Mouse (Mus musculus) forebrain, embryonic 10.5 days (tissue): ENCODE measurements at regions not wholly inside any gene's neighbourhood (a gene's known extent, or its start where the extent isn't known, plus 50 kb on each side); places are given as distances from the start of the nearest gene placed in this dataset.
"Not testable (repeated sequence)": the region's sequence is repeated elsewhere in the genome, so short reads cannot be mapped to it uniquely, and the experiment has no call there.

Source experiments
- DNase-seq: peaks from one replicate; pipeline ENCODE4 v3.0.0-alpha.2; 2017; ENCODE audit warnings: low spot score; ENCODE audit errors: extremely low spot score
- H3K27ac ChIP-seq: fragments of 300-500 bp; sonication (generic); 2 replicates; pipeline ENCODE4 v1.5.1; 2016; ENCODE audit warnings: mild to moderate bottlenecking
- H3K27me3 ChIP-seq: fragments of 300-500 bp; sonication (generic); 2 replicates; pipeline ENCODE4 v1.6.1; 2016; ENCODE audit warnings: mild to moderate bottlenecking; ENCODE audit not compliant: poor library complexity, severe bottlenecking
- H3K36me3 ChIP-seq: fragments of 300-500 bp; sonication (generic); replicated peaks from 2 replicates; pipeline ENCODE4 v1.6.1; 2016; ENCODE audit warnings: mild to moderate bottlenecking, moderate library complexity
- H3K4me1 ChIP-seq: fragments of 300-500 bp; sonication (generic); 2 replicates; pipeline ENCODE4 v1.6.1; 2016
- H3K4me3 ChIP-seq: fragments of 300-500 bp; sonication (generic); 2 replicates; pipeline ENCODE4 v1.5.1; 2016; ENCODE audit warnings: mild to moderate bottlenecking, moderate library complexity
- H3K9me3 ChIP-seq: fragments of 300-500 bp; sonication (generic); 2 replicates; pipeline ENCODE4 v1.6.1; 2016; ENCODE audit warnings: mild to moderate bottlenecking, moderate library complexity
- WGBS: fragments of 180-500 bp; shearing (Covaris S2); methylation state at CpG from one replicate; pipeline ENCODE4 v1.1.7; 2016; 5-methylcytosine and 5-hydroxymethylcytosine counted together

DNA sequence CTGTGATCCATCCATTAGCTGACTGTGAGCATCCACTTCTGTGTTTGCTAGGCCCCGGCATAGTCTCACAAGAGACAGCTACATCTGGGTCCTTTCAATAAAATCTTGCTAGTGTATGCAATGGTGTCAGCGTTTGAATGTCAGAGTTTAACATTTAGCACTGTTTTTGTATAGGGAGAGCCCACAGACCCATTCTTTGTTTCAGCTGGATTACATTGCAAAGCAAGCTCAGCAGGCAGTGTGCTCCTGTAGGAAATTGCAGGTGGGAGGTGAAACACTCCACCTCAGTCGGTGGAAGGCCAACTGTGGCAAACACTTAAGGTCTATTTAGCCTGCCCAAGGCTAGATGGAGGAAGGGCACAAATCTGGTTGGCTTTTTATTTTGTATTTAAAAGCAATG, 337.2 kb upstream of the Nova1 start:
- H3K4me1 ChIP-seq, H3K4me3 ChIP-seq, H3K36me3 ChIP-seq, DNase-seq, H3K27me3 ChIP-seq, H3K27ac ChIP-seq, H3K9me3 ChIP-seq: not testable (repeated sequence)
- 33% methylated on average over 3 of the region's 3 CpGs for WGBS

DNA sequence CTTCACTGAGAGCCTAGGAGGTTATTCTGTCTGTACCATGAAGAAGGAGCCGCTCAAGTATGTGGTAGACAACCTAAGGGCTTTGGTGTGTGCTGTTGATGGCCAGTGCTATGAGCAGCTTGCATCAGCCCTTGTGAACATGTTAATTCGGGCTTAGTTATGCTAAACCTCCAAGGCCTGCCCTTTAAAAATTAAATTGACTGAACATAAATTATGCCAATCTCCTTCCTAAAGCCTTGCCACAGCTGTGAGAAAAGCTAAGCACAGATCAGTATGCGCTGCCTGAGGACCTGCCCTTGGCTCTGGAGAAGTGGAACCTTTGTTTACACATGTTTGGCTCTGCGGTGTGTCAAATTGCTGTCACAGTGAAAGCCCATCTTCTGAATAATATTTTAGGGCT, 321.9 kb upstream of the Nova1 start:
- no peaks in the 10 kb centered on the region for H3K9me3 ChIP-seq
- H3K27ac ChIP-seq: no peak overlapping the region
- no peaks in the 10 kb centered on the region for H3K4me1 ChIP-seq
- no peaks in the 10 kb centered on the region for H3K27me3 ChIP-seq
- 76% methylated on average over 4 of the region's 4 CpGs for WGBS
- H3K36me3 ChIP-seq: no peaks in the 10 kb centered on the region
- no peak for DNase-seq
- no peak overlapping the region for H3K4me3 ChIP-seq

DNA sequence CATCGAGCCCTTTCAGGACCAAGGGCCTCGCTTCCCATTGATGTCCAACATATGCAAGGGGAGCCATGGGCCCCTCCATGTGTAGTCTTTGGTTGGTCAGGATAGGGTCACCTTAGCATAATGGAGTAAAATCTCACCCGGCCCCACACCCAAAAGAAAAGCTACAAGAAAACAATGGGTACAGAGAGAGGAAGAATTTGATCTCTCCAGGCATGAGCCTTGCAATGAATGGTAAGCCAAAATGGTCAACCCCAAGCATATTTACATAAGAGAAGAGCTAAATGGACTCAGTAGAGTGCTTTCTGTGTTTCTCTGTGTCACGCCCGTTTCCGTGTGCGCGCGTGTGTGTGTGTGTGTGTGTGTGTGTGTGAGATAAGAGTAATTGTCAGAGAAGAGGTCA, 311.1 kb upstream of the Nova1 start:
- 85% methylated on average over 9 of the region's 9 CpGs for WGBS
- H3K27me3 ChIP-seq: no peaks in the 10 kb centered on the region
- H3K9me3 ChIP-seq: no peaks in the 10 kb centered on the region
- no peaks in the 10 kb centered on the region for H3K4me1 ChIP-seq
- no peaks in the 10 kb centered on the region for H3K36me3 ChIP-seq
- H3K27ac ChIP-seq: no peak overlapping the region
- DNase-seq: no peak
- H3K4me3 ChIP-seq: no peak overlapping the region

DNA sequence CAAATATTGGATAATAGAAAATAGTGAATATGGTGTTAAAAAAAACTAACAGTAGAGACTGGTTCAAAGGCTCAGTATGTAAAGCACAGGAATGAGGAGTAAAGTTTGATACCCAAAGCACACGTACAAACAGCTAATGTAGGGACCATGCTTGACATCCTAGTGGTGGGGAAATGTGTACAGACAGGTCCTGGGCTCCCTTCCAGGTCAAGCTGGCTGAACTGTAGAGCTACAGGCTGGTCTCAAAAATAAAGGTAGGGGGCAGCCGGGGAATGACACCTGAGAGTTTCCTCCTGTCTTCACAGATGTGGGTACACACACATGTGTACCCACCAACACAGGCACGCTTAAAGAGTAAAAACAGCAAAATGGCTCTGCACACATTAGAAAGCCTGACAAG, 309.9 kb upstream of the Nova1 start:
- DNase-seq: no peak
- Histone ChIP-seq H3K9me3 (no peaks in the 10 kb centered on the region), H3K27ac (no peak overlapping the region), H3K4me3 (no peak overlapping the region), H3K27me3 (no peaks in the 10 kb centered on the region), H3K4me1 (no peaks in the 10 kb centered on the region), H3K36me3 (no peaks in the 10 kb centered on the region)
- 90% methylated on average over 3 of the region's 3 CpGs for WGBS

DNA sequence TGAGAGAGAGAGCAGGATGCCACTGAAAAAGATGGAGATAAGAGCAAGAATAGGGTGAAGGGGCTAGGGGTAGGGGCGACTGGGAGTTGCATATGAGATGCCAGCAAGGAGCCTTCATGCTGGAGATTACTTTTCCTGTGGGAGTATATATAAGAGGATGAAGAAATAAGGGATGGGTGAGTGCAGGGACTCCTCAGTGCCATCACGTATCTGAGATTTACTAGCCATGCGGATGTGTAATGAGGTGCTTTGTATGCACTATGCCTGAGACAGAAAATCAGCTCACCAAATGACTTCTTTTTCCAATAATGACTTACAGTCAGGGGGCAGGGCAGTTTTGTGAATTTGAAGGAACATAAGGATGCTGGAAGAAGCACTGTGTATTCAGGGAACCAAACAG, 302.7 kb upstream of the Nova1 start:
- H3K36me3 ChIP-seq: no peaks in the 10 kb centered on the region
- H3K4me3 ChIP-seq: no peak overlapping the region
- DNase-seq: no peak
- WGBS: 82% methylated on average over 3 of the region's 3 CpGs
- no peaks in the 10 kb centered on the region for H3K4me1 ChIP-seq
- no peaks in the 10 kb centered on the region for H3K9me3 ChIP-seq
- H3K27ac ChIP-seq: no peak overlapping the region
- H3K27me3 ChIP-seq: no peaks in the 10 kb centered on the region

DNA sequence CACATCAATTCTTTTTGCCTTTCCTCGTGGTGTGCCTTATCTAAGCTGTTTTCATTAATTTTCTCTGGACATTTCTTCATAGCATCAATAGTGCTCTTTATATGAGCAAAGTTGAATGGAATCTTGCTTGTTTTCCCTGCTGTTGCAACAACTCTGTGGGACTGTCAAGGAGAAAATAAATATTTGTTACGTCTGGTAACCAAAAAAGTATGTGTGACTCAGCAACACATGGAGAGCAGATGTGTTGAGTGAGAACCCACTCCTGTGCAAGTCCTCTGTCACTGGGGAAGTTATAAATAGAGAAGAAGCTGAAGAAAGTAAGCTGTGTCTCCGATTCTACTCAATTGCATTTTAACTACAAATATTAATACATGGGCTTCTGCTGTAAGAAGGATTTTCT, 298.8 kb upstream of the Nova1 start:
- no peak for DNase-seq
- Histone ChIP-seq H3K27ac (no peak overlapping the region), H3K4me1 (no peaks in the 10 kb centered on the region), H3K27me3 (no peaks in the 10 kb centered on the region), H3K9me3 (no peaks in the 10 kb centered on the region), H3K36me3 (no peaks in the 10 kb centered on the region), H3K4me3 (no peak overlapping the region)
- WGBS: 80% methylated on average over 3 of the region's 3 CpGs

DNA sequence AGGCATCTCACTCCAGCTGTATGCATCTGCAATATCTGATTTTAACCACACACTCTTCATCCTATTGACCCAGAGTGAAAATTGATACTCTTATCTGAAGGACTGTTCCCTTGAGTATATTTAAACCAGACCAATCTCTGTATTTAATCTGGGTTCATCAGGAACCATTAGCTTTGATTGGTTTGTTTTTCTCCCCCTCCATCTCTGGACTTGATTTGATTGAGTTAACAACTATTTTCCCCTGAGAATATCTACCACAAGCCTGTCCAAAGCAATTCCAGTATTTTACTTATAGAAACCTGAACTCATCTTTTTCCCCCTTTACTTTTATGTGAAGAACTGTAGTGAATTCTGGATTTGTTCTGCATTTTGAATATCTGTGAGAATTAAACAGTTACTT, 270.5 kb upstream of the Nova1 start:
- H3K27me3 ChIP-seq: no peaks in the 10 kb centered on the region
- no peaks in the 10 kb centered on the region for H3K36me3 ChIP-seq
- no peak overlapping the region for H3K4me3 ChIP-seq
- H3K4me1 ChIP-seq: no peaks in the 10 kb centered on the region
- no peak for DNase-seq
- H3K9me3 ChIP-seq: no peaks in the 10 kb centered on the region
- no peak overlapping the region for H3K27ac ChIP-seq

DNA sequence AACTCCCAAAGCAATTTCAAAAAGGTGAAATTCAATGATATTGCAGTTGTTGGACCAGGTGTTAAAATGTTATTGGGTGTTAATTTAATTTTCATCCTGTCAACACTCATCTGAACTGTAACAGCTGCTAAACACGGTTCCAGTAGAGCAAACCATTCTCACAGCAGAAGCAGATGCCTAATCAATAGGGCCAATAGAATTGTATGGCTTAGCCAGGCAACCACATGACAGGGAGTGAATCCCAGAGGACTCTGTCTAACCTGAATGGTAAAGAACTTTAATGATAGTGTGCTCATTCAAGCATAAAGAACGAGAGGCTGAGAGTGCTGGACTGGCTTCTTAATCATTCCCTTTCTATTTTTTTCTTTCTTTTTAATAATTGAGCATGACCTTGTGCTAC, 256.2 kb upstream of the Nova1 start:
- no peaks in the 10 kb centered on the region for H3K9me3 ChIP-seq
- H3K4me3 ChIP-seq: no peak overlapping the region
- H3K36me3 ChIP-seq: no peaks in the 10 kb centered on the region
- no peak for DNase-seq
- no peaks in the 10 kb centered on the region for H3K27me3 ChIP-seq
- no peak overlapping the region for H3K27ac ChIP-seq
- H3K4me1 ChIP-seq: no peaks in the 10 kb centered on the region
- WGBS: 70% methylated on average over 2 of the region's 2 CpGs

DNA sequence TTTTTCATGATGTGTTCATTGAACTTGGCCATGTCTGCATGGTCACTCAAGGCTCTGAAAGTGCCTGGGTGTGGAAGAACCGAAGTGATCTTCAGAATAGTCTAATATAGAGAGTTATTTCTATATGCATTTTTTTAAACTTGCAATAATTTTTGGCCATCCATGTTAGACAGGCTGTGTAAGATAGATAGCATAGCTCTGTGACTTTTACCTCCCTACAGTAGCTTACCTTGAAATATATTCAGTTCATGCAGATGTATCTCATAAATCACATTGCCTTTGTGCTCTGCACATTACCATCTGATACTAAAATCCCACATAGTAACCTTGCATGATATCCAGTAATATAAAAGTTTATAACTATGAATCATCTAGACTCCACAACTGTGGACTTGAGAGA, 233.7 kb upstream of the Nova1 start:
- DNase-seq: no peak
- Histone ChIP-seq H3K36me3 (no peaks in the 10 kb centered on the region), H3K4me3 (no peak overlapping the region), H3K27me3 (no peaks in the 10 kb centered on the region), H3K27ac (no peak overlapping the region), H3K4me1 (no peaks in the 10 kb centered on the region), H3K9me3 (no peaks in the 10 kb centered on the region)
- 92% methylated on average over 1 of the region's 1 CpGs for WGBS

DNA sequence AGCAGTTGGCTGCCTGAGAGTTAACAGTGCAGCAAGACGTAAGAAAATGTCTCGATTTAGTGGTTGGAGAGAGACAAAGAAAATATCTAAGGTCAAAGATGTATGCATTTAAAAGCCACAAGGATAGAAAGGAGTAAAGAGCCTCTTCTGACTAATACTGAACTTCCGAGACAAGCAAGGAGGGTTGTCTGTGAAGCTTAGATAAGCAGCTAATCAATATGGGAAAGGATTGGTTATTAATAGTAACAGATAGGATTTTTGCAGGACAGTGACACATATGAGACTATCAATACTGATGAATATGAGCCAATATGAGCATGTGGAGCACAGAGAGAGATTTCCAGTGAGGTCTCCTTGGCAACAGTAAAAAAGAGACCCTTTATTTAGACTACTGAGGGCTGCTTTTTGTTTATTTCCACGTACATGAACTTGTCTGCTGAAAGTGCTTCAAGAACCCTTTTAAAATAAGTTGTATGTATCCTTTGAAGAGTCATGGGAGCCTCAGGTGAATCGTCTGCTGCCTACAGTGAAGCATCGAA, 202.2 kb upstream of the Nova1 start:
- WGBS: 92% methylated on average over 6 of the region's 6 CpGs
- Histone ChIP-seq H3K36me3 (no peaks in the 10 kb centered on the region), H3K4me3 (no peak overlapping the region), H3K4me1 (no peaks in the 10 kb centered on the region), H3K27ac (no peak overlapping the region), H3K9me3 (no peaks in the 10 kb centered on the region), H3K27me3 (no peaks in the 10 kb centered on the region)
- no peak for DNase-seq

DNA sequence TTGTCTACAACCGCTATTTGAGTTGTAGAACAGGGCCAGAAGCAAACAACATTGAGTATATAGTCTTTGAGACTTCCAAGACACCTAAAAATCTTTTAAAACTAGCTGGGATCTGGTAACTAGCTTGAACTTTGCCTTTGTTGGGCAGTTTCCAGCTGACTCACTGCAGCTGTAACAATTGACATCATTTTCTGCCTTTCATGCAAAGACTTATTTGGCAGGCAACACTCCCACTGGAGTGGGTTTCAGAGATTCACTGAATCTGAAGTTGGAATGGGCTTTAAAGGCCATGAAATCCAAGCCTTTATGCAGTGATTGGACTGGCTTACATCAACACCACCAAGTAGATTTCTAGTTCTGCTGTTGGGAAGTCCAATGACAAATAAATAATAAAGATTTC, 173.6 kb upstream of the Nova1 start:
- no peaks in the 10 kb centered on the region for H3K9me3 ChIP-seq
- no peak for DNase-seq
- no peak overlapping the region for H3K27ac ChIP-seq
- H3K4me3 ChIP-seq: no peak overlapping the region
- 85% methylated on average over 1 of the region's 1 CpGs for WGBS
- H3K36me3 ChIP-seq: no peaks in the 10 kb centered on the region
- H3K4me1 ChIP-seq: no peaks in the 10 kb centered on the region
- no peaks in the 10 kb centered on the region for H3K27me3 ChIP-seq

DNA sequence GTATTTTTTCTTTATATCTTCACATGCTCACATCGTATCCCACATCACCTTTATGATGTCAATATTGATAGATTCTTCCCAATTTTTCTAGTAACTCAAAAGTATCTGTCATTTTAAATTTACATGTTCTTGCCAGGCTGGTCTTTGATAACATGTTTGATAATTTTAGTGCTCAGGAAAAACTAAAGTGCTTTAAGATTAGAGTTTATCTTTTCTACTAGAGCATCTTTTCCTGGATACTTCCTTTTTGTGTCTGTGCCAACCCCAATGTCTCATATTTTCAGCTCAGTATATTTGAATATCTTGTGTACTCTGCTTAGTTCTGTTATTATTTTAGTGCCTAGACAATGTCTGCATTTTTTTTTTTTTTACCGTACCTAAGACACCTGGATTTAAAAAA, 170.2 kb upstream of the Nova1 start:
- Histone ChIP-seq H3K4me1 (no peaks in the 10 kb centered on the region), H3K27ac (no peak overlapping the region), H3K9me3 (no peaks in the 10 kb centered on the region), H3K36me3 (no peaks in the 10 kb centered on the region), H3K4me3 (no peak overlapping the region), H3K27me3 (no peaks in the 10 kb centered on the region)
- no peak for DNase-seq
- 90% methylated on average over 2 of the region's 2 CpGs for WGBS

DNA sequence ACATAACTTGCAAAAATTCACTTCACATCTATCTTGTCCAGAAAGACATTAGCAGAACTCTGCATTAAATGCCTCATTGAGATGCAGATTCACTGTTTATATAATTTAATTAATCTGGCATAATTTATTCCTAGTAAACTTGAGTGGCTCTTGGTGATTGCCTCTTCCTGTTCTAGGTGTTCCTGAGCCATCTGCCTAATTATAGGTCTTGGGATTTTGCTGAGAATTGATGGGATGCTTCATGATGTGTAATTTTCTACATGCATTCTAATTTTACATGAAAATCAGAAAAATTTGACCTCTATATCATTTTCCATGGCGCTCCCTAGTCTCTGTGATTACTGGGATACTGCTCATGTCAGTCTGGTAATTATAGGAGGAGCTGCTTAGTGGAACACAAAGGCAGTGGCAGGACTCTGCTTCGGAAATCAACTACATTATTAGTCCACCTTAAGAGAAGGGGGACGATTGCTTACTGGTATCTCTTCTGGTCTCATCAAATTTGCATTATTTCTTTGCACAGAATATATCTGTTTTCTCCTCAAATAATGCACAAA, 131.6 kb upstream of the Nova1 start:
- no peak for DNase-seq

DNA sequence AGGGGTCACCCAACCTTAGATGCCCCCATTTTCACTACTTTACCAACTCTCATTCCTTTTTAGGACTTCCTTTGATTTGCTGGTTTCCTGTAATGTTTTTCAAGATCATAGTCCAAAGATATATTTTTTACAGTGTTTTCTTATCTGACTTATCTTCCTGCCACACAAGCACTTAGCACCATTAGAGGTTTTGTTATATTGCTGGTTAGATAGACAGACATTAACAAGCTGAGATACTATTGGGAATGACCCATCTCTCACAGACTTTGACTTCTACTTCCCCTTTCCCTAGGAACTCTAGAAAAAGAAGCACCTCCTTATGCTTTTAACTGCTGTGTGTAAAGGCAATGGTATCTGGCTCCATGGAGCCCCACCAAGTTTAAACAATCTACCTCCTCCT, 127.0 kb upstream of the Nova1 start:
- no peaks in the 10 kb centered on the region for H3K36me3 ChIP-seq
- no peak overlapping the region for H3K27ac ChIP-seq
- no peaks in the 10 kb centered on the region for H3K9me3 ChIP-seq
- no peaks in the 10 kb centered on the region for H3K27me3 ChIP-seq
- no peaks in the 10 kb centered on the region for H3K4me1 ChIP-seq
- H3K4me3 ChIP-seq: no peak overlapping the region
- no peak for DNase-seq

More for the DNA sequence above, 131.6 kb upstream of the Nova1 start:
- Histone ChIP-seq H3K4me3 (no peak overlapping the region), H3K27me3 (no peaks in the 10 kb centered on the region), H3K9me3 (no peaks in the 10 kb centered on the region), H3K36me3 (no peaks in the 10 kb centered on the region), H3K27ac (no peak overlapping the region), H3K4me1 (no peaks in the 10 kb centered on the region)
- 80% methylated on average over 3 of the region's 3 CpGs for WGBS
